ENCODE assay signal across 8 mouse cellular contexts in genomic region chr19:37175436-37175805, GRCm38 (mm10). TPM values are rescaled to one million over a fixed set of nuclear protein-coding genes. Genes with fewer than 3 reads are reported as not detected.
DNase-seq lines count a peak whose midpoint lies in the region; ATAC-seq and TF ChIP-seq lines count a peak whose summit lies in the region.

No protein-coding gene starts in this region.

- H3K9me3 ChIP-seq in forebrain, embryonic 10.5 days: no peaks in the 10 kb centered on the region
- no peaks in the 10 kb centered on the region for H3K9me3 ChIP-seq in limb, embryonic 14.5 days (ENCODE audit: control insufficient read depth, low read length)

- H3K9ac ChIP-seq in limb, embryonic 14.5 days (ENCODE audit: low read depth, low read length, severe bottlenecking): no peak overlapping the region

- H3K4me3 ChIP-seq in bone marrow, adult 2 months (replicated peaks; ENCODE audit: control insufficient read depth, low read depth, low read length): peak overlapping the region; percentile 75
- peak overlapping the region; percentile 75 for H3K4me3 ChIP-seq in forebrain, embryonic 10.5 days
- H3K4me3 ChIP-seq in limb, embryonic 14.5 days (replicated peaks; ENCODE audit: low read length): peak overlapping the region; percentile 63

- H3K4me1 ChIP-seq in bone marrow, adult 2 months (ENCODE audit: control insufficient read depth, insufficient read depth, low read length): no peaks in the 10 kb centered on the region; the same call in 1 of the 2 replicates
- peaks cover 32% of the 10 kb centered on the region for H3K4me1 ChIP-seq in forebrain, embryonic 10.5 days
- peaks cover 11% of the 10 kb centered on the region; the same call in 1 of the 2 replicates for H3K4me1 ChIP-seq in limb, embryonic 14.5 days (ENCODE audit: control insufficient read depth, insufficient read depth, low read length)

- no peak for TF ChIP-seq CTCF in bone marrow, adult 2 months (IDR thresholded peaks at IDR 0.05; ENCODE audit: control insufficient read depth, insufficient read depth, low read length)

- no peak overlapping the region for H3K27ac ChIP-seq in bone marrow, adult 2 months (ENCODE audit: control insufficient read depth, insufficient read depth, low read depth, low read length, poor library complexity)
- H3K27ac ChIP-seq in forebrain, embryonic 10.5 days: 0 out of 2 replicates have a peak overlapping the region, but pooled peaks have one; percentile 15
- no peak overlapping the region for H3K27ac ChIP-seq in limb, embryonic 14.5 days (replicated peaks; ENCODE audit: low read depth, low read length)

- WGBS in bone marrow, adult 2 months: under 1% methylated on average over 12 of the region's 12 CpGs
- WGBS in forebrain, embryonic 10.5 days: 2% methylated on average over 12 of the region's 12 CpGs
- WGBS in limb, embryonic 14.5 days: 1% methylated on average over 12 of the region's 12 CpGs

- no peak for TF ChIP-seq POLR2A in bone marrow, adult 2 months (IDR thresholded peaks at IDR 0.05; ENCODE audit: borderline replicate concordance, control insufficient read depth, low read depth, low read length)
- no peak for TF ChIP-seq POLR2A in limb, embryonic 14.5 days (IDR thresholded peaks at IDR 0.05; ENCODE audit: borderline replicate concordance, extremely low read depth, insufficient read depth, insufficient read length)

- no peaks in the 10 kb centered on the region for H3K36me3 ChIP-seq in forebrain, embryonic 10.5 days (replicated peaks)
- H3K36me3 ChIP-seq in limb, embryonic 14.5 days (ENCODE audit: control insufficient read depth, insufficient read depth, low read length): no peaks in the 10 kb centered on the region

- H3K27me3 ChIP-seq in forebrain, embryonic 10.5 days (ENCODE audit: poor library complexity, severe bottlenecking): peaks cover 64% of the 10 kb centered on the region
- peaks cover 39% of the 10 kb centered on the region for H3K27me3 ChIP-seq in limb, embryonic 14.5 days (ENCODE audit: control insufficient read depth, insufficient read depth, low read length)

- peak overlapping the region; percentile 100 for H3K4me2 ChIP-seq in limb, embryonic 14.5 days (replicated peaks; ENCODE audit: low read depth, low read length, severe bottlenecking)

- no peak for ATAC-seq in limb, embryonic 14.5 days (ENCODE audit: low FRiP score, low read depth)

- DNase-seq in layer of hippocampus, adult 9-11 months: peak; percentile 20
- DNase-seq in layer of hippocampus, adult 9-10 months (ENCODE audit: low spot score): no peak
- DNase-seq in forebrain, embryonic 10.5 days (ENCODE audit: extremely low spot score, low spot score): peak; percentile 37
- DNase-seq in limb, embryonic 14.5 days (ENCODE audit: low spot score): peak; percentile 19
- peak; percentile 28 for DNase-seq in ovary, postnatal 36 days (ENCODE audit: low spot score)
- no peak for DNase-seq in adrenal gland, adult 2 months
- no peak for DNase-seq in cerebellum, adult 9-11 months

RNA-seq across cellular contexts. Expression of gene March5, which starts 31.9 kb away (rescaled TPM):
- polyA plus RNA-seq in bone marrow, adult 2 months (2011; ENCODE audit: insufficient read depth, insufficient read length, low replicate concordance, missing spikeins): 103 and 126 TPM in 2 replicates
- polyA plus RNA-seq in forebrain, embryonic 10.5 days (2016; fragmentation: Nextera tagmentation; extraction: Ambion mirVana): 109 and 112 TPM in 2 replicates
- polyA plus RNA-seq in limb, embryonic 14.5 days (2012; rRNA removed): 65.3 and 67.0 TPM in 2 replicates
- 106 and 112 TPM in 2 replicates for polyA plus RNA-seq in limb, embryonic 14.5 days (2014; fragmentation: Nextera tagmentation; extraction: Ambion mirVana)
- total RNA-seq in adrenal gland, adult 2 months (2021): 100 to 1,000 TPM in 1 of 2 experiments, 10 to 100 TPM in 1; 97.0 to 117 TPM
- 42.9 and 77.8 TPM in 2 replicates for polyA plus RNA-seq in adrenal gland, adult 2 months (2012; rRNA removed)

RNA-seq across cellular contexts. Expression of gene Cpeb3, which starts 33.0 kb away (rescaled TPM):
- 6.1 and 9.1 TPM in 2 replicates for polyA plus RNA-seq in bone marrow, adult 2 months (2011; ENCODE audit: insufficient read depth, insufficient read length, low replicate concordance, missing spikeins)
- polyA plus RNA-seq in forebrain, embryonic 10.5 days (2016; fragmentation: Nextera tagmentation; extraction: Ambion mirVana): 0.69 and 0.95 TPM in 2 replicates
- polyA plus RNA-seq in limb, embryonic 14.5 days (2012; rRNA removed): 1.4 and 2.2 TPM in 2 replicates
- 1.4 and 1.6 TPM in 2 replicates for polyA plus RNA-seq in limb, embryonic 14.5 days (2014; fragmentation: Nextera tagmentation; extraction: Ambion mirVana)
- total RNA-seq in adrenal gland, adult 2 months (2021): 10 to 100 TPM; 17.0 to 17.2 TPM
- 26.4 and 31.4 TPM in 2 replicates for polyA plus RNA-seq in adrenal gland, adult 2 months (2012; rRNA removed)

Comparison
In these comparisons a context has a peak if more than half of its experiments do, and no peak if none do; other contexts are left out.
1. DNase-seq: peak in layer of hippocampus, adult 9-11 months (single experiment), forebrain, embryonic 10.5 days (single experiment), limb, embryonic 14.5 days (single experiment) and ovary, postnatal 36 days (single experiment); none in layer of hippocampus, adult 9-10 months (single experiment), adrenal gland, adult 2 months (single experiment) and cerebellum, adult 9-11 months (single experiment).
2. Peak in every context shown above with its lines, with median percentiles within 50 percentile points of each other: H3K4me3 ChIP-seq.